Mouse (Mus musculus) kidney, postnatal 0 days (tissue): ENCODE data around the gene Tada1. TPM values are rescaled to one million over a fixed set of nuclear protein-coding genes. Genes with fewer than 3 reads are reported as not detected.

Source experiments
- ATAC-seq: fragments of 200-750 bp; cut with Nextera tagmentation; replicated peaks from 2 replicates; pipeline ENCODE4 v1.8.0; 2017; ENCODE audit warnings: low read depth, moderate number of reproducible peaks, moderate TSS enrichment, moderate library complexity; ENCODE audit not compliant: low FRiP score
- DNase-seq: peaks from one replicate; pipeline ENCODE4 v3.0.0-alpha.2; 2016; ENCODE audit warnings: low spot score
- H3K27ac ChIP-seq: fragments of 300-500 bp; sonication (generic); 2 replicates; pipeline ENCODE4 v1.5.1; 2014; ENCODE audit warnings: mild to moderate bottlenecking
- H3K27me3 ChIP-seq: fragments of 300-500 bp; sonication (generic); 2 replicates; pipeline ENCODE4 v1.6.1; 2014; ENCODE audit warnings: low read length, mixed read lengths; ENCODE audit not compliant: insufficient read depth
- H3K36me3 ChIP-seq: fragments of 300-500 bp; sonication (generic); 2 replicates; pipeline ENCODE4 v1.6.1; 2014; ENCODE audit warnings: low read length, mixed read lengths; ENCODE audit not compliant: insufficient read depth
- H3K4me1 ChIP-seq: fragments of 300-500 bp; sonication (generic); replicated peaks from 2 replicates; pipeline ENCODE4 v1.6.1; 2014; ENCODE audit warnings: antibody characterized with exemption, low read length, mixed read lengths; ENCODE audit not compliant: insufficient read depth
- H3K4me2 ChIP-seq: fragments of 300-500 bp; sonication (generic); 2 replicates; pipeline ENCODE4 v1.6.1; 2014; ENCODE audit warnings: mild to moderate bottlenecking, low read length, moderate library complexity, mixed read lengths
- H3K4me3 ChIP-seq: fragments of 300-500 bp; sonication (generic); replicated peaks from 2 replicates; pipeline ENCODE4 v1.5.1; 2014; ENCODE audit warnings: low read depth, low read length
- H3K9ac ChIP-seq: fragments of 300-500 bp; sonication (generic); 2 replicates; pipeline ENCODE4 v1.6.1; 2014; ENCODE audit warnings: low read depth, low read length
- H3K9me3 ChIP-seq: fragments of 300-500 bp; sonication (generic); replicated peaks from 2 replicates; pipeline ENCODE4 v1.6.1; 2016; ENCODE audit warnings: low read length, inconsistent platforms, mixed read lengths
- CTCF ChIP-seq: IDR thresholded peaks from 2 replicates; pipeline ENCODE4 v1.5.1; 2016; ENCODE audit warnings: antibody characterized with exemption, low read depth, mild to moderate bottlenecking, moderate library complexity
- WGBS: fragments of 180-500 bp; shearing (Covaris S2); extraction: QIAGEN DNeasy Blood & Tissue Kit; methylation state at CpG from one replicate; pipeline ENCODE4 v1.1.7; 2014; 5-methylcytosine and 5-hydroxymethylcytosine counted together
- polyA plus RNA-seq: library from polyadenylated mRNA; unstranded; fragments of >200 nt; fragmentation: Nextera tagmentation; extraction: Ambion mirVana; gene quantifications from 2 replicates; pipeline ENCODE4 v1.2.1, GENCODE M21; 2015

Gene Tada1
- polyA plus RNA-seq, 1 experiment from 2014 or later, result 40.9 TPM

DNA sequence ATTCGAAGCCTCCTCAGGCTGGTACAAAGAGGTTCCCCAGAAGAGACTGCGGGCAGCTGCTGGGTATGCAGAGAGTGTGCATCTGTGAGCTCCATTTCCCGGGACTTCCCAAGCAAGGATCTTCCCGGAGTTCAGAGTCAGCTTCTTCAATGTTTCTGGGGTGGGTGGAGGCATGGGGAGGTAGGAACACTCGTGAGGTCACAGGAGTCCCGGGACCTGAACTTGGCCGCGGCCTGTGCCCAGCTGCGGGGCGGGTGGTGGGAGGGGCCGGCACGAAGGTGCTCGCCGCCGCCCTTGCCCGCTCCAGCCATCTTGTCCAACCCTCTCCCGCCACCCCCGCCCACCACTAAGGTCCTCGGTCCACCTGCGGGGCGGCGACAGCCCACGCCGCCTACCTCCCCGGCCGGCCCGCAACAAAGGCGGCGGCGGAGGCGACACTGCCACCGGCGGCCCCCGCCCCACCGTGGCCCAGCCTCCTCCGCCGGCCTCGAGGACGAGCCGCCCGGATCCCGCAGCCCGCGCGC lies 30.3 kb downstream of the Tada1 start:
- peak overlapping the region; percentile 90 for H3K4me2 ChIP-seq
- peak overlapping the region; percentile 81 for H3K27ac ChIP-seq
- 0 out of 2 replicates have a peak, but pooled peaks cover 3% of the 10 kb centered on the region for H3K4me1 ChIP-seq
- no peaks in the 10 kb centered on the region for H3K27me3 ChIP-seq
- peak overlapping the region; percentile 66 for H3K4me3 ChIP-seq
- H3K9ac ChIP-seq, result peak overlapping the region; percentile 82
- TF ChIP-seq CTCF, result no peak
- H3K9me3 ChIP-seq, result no peaks in the 10 kb centered on the region
- 0 out of 2 replicates have a peak, but pooled peaks cover 3% of the 10 kb centered on the region for H3K36me3 ChIP-seq
- DNase-seq (peak; percentile 54), ATAC-seq (peak; percentile 84)
- under 1% methylated on average over 44 of the region's 45 CpGs for WGBS

GRCm38 (mm10) chr1:166409701-166410220 lies 30.9 kb downstream of the Tada1 start, which contains the start of gene Pogk:
Gene Pogk (minus strand): TSS chr1:166409863.
- WGBS, result 2% methylated on average over 48 of the region's 49 CpGs
- H3K9me3 ChIP-seq, result no peaks in the 10 kb centered on the region
- DNase-seq (peak; percentile 87), ATAC-seq (peak; percentile 92)
- peak within 1 kb of the TSS; percentile 90 for H3K4me2 ChIP-seq
- 0 out of 2 replicates have a peak, but pooled peaks cover 3% of the 10 kb centered on the region for H3K36me3 ChIP-seq
- H3K4me3 ChIP-seq, result peak within 1 kb of the TSS; percentile 66
- H3K9ac ChIP-seq, result peak within 1 kb of the TSS; percentile 82
- H3K27me3 ChIP-seq, result no peaks in the 10 kb centered on the region
- no peak for TF ChIP-seq CTCF
- H3K27ac ChIP-seq, result peak within 1 kb of the TSS; percentile 81
- 0 out of 2 replicates have a peak, but pooled peaks cover 3% of the 10 kb centered on the region for H3K4me1 ChIP-seq

DNA sequence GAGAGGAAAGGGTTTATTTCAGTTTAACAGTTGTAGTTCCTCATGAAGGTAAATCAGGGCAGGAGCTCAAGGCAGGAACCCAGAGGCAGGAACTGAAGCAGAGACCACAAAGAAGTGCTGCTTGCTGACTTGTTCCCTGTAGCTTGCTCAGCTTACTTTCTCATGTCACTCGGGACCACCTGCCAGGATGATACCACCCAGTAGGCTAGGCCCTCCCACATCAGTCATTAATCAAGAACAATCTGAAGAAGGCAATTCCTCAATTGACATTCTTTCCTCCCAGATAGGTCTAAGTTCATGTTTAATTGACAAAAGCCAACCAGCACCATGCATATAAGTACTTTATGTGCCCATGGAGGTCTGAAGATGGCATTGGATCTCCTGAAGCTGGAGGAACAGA lies 32.6 kb downstream of the Tada1 start:
- H3K4me3 ChIP-seq, result no peak overlapping the region
- H3K4me2 ChIP-seq, result no peak overlapping the region
- ATAC-seq, result no peak
- H3K36me3 ChIP-seq, result 0 out of 2 replicates have a peak, but pooled peaks cover 3% of the 10 kb centered on the region
- H3K27me3 ChIP-seq, result no peaks in the 10 kb centered on the region
- DNase-seq, result no peak
- TF ChIP-seq CTCF, result no peak
- 94% methylated on average over 1 of the region's 1 CpGs for WGBS
- H3K4me1 ChIP-seq, result 0 out of 2 replicates have a peak, but pooled peaks cover 3% of the 10 kb centered on the region
- no peak overlapping the region for H3K9ac ChIP-seq
- H3K27ac ChIP-seq, result no peak overlapping the region
- no peaks in the 10 kb centered on the region for H3K9me3 ChIP-seq

DNA sequence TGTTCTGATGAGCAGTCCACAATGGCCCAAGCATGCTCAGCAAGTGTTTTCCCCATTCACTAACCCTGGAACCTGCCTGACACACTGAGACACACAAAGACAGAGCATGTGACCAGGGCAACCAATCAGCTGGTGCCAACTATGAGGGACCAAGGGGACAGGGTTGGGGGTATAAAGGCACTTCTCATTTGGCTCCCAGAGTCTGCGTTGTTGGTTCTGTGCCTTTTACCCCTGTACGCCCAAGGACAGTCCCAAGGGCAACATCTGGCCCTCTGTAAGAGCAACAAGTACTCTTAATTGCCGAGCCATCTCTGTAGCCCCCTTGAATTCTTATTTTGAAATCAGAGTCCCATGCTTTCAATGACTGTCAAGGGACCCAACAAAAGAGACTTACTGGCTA lies 33.4 kb downstream of the Tada1 start:
- H3K36me3 ChIP-seq, result no peaks in the 10 kb centered on the region
- ATAC-seq, result no peak
- WGBS, result 99% methylated on average over 3 of the region's 3 CpGs

GRCm38 (mm10) chr1:166429053-166429452 lies 50.2 kb downstream of the Tada1 start:
- WGBS, result 54% methylated on average over 3 of the region's 3 CpGs

More for the DNA sequence above, 33.4 kb downstream of the Tada1 start:
- H3K4me3 ChIP-seq, result no peak overlapping the region
- no peak overlapping the region for H3K4me2 ChIP-seq
- 0 out of 2 replicates have a peak, but pooled peaks cover 3% of the 10 kb centered on the region for H3K4me1 ChIP-seq
- DNase-seq, result no peak
- no peak for TF ChIP-seq CTCF
- H3K9me3 ChIP-seq, result no peaks in the 10 kb centered on the region
- no peak overlapping the region for H3K9ac ChIP-seq
- H3K27me3 ChIP-seq, result no peaks in the 10 kb centered on the region
- no peak overlapping the region for H3K27ac ChIP-seq

DNA sequence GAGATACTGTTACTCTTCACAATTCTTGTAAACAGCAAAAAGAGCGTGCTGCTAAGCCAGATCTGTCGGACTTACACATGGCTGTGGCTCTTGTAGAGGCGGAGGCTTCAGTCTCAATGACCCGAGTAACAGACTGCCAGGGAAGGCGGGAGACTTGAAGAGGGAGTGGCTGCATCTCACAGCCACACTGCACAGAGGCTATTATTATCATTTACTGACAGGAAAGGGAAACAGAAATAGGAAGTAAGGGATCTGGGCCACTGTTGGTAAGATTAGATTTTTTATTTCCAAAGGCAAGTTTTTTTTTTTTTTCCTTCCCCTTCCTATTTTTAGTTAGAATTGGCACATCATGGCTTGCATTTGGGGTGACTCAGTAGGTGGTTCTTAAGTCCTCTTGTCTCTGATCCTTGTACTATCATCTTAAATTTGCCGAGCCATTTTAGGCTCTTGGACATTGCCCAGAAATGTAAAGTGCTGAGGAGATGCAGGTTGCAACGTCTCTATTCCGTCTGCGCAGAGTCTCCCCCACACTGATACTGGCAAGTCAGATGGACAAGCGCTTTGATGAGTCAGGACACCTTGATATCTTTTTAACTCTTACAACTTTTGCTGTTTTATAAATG lies 51.0 kb downstream of the Tada1 start:
- ATAC-seq, result no peak
- no peak for TF ChIP-seq CTCF
- no peaks in the 10 kb centered on the region for H3K27me3 ChIP-seq
- no peaks in the 10 kb centered on the region for H3K36me3 ChIP-seq
- DNase-seq, result peak; percentile 60
- H3K9ac ChIP-seq, result no peak overlapping the region
- H3K4me2 ChIP-seq, result peak overlapping the region; percentile 23; the same call in 1 of the 2 replicates
- no peak overlapping the region for H3K4me3 ChIP-seq
- WGBS, result 38% methylated on average over 10 of the region's 10 CpGs
- no peak overlapping the region for H3K27ac ChIP-seq
- no peaks in the 10 kb centered on the region for H3K9me3 ChIP-seq
- H3K4me1 ChIP-seq, result no peaks in the 10 kb centered on the region

More at GRCm38 (mm10) chr1:166429053-166429452, 50.2 kb downstream of the Tada1 start:
- TF ChIP-seq CTCF, result peak; percentile 64
- no peak overlapping the region for H3K9ac ChIP-seq
- H3K9me3 ChIP-seq, result no peaks in the 10 kb centered on the region
- peak; percentile 54 for DNase-seq
- no peaks in the 10 kb centered on the region for H3K4me1 ChIP-seq
- no peak overlapping the region for H3K4me3 ChIP-seq
- no peak overlapping the region for H3K4me2 ChIP-seq
- ATAC-seq, result no peak
- H3K36me3 ChIP-seq, result no peaks in the 10 kb centered on the region
- no peak overlapping the region for H3K27ac ChIP-seq
- no peaks in the 10 kb centered on the region for H3K27me3 ChIP-seq
